Mouse (Mus musculus) mesoderm, embryonic 11.5 days (tissue): Measurements from ENCODE around the gene Cuta.

Experiments
- DNase-seq: peaks from one replicate; pipeline ENCODE4 v3.0.0-alpha.2; 2012; ENCODE audit warnings: low read depth, low spot score

The Cuta gene

DNA sequence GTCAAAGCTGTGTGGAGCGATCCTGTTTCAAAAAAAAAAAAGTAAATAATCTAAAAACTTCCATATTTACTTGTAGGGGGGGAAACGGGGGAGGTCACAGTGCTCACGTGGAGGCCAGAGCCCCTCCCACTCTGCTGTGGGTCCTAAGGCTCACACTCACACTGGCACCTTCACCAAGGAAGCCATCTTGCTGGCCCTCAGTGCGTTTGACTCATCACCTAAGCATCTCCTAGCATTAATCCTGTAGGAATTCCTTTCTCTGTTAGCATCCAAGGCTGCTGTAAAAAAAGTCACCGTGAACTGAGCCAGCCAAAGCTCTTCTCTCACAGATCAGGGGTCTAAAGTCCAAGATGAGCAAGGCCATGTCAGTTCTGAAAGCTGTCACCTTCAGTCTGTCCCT is 16.9 kb upstream of the Cuta start:
- no peak for DNase-seq

DNA sequence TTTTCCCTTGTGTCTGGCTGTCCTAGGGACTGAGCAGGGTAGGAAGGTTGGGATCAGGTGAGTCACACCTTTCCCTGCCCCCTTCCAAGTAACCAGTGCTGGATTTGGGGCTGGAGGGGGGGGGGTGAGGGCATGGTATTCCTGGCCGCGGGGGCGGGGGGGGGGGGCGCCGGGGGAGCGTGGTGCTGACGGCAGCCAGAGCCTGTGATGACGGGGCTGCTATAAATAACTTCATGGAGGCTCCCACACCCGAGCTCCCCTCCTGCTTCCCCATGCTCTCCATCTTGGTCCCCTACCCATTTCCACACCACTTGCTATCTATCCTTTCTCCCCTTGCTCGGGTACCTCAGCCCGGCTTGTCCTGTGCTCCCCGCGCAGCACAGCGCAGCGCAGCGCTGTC is 14.4 kb upstream of the Cuta start:
- DNase-seq: no peak

DNA sequence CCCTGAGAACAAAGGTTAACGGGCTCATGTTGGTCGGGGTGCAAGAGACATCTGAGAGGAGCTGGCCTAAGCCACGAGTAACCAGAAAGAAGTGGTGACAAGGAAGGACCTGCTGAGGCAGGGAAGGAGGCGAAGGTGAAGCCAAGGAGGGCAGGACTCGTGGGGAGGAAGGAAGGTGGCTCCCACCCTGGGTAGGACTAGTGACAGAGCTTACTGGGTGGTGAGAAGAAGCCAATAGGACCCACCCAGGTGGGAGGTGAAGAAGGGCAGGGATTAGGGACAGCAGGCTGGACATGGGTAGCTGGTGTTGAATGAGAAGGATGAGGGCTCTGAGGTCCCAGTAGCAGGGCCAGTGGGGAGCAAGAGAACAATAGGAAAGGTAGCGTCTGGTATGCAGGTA is 13.8 kb upstream of the Cuta start:
- no peak for DNase-seq

GRCm38 (mm10) chr17:26951952-26952877 is 12.8 kb upstream of the Cuta start:
- no peak for DNase-seq

DNA sequence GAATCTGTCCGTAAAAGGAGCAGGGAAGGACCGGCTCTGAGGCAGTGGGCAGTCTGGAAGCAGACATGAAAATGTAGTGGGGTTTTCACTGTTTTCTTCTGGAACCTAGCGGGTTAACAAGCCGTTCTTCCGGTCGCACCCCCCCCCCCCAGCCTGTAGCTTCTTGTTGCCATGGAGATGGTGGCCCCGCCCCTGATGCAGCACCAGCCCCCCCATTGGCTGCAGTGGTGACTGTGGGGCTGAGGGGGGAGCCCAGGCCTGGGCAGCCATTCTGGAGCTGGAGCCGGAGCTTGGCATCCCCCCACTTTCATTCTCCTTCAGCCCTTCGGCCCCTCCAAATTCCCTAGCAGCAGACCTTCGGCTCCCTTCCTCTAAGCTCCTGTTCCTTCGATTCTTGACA is 12.0 kb upstream of the Cuta start:
- DNase-seq: peak; percentile 89

DNA sequence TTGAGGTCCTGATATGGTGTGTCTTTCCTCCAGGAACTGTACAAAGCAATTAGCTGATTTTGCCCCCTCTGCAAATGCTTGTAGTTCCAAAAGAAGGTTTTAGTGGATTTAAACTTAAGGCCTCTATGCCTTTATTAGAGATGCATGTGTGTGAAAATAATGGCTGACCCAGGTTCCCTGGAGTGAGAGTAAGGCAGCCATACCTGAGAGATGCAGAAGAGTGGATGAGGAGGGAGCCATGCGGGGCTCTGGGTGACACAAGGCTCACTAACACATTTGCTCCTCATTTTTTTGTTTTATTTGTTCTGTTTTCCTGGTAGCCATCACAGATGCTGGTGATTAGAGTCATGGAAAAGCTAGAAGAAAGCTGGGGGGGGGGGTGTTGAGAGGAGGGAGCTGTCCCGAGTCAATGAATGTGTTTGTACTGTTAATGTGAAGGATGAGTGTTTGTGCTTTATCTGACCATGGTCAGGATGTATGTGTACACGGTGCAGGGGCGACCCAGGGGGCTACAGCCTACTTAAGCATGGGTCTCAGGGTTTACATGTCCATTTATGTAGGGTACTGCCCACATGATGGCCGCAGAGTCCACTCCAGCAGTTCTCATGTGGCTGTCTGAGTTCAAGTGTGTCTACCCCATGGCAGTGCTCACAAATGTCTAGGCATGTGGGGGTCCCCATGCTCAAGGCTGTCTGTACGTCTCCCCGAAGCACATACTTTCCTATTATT is 11.4 kb upstream of the Cuta start:
- no peak for DNase-seq

DNA sequence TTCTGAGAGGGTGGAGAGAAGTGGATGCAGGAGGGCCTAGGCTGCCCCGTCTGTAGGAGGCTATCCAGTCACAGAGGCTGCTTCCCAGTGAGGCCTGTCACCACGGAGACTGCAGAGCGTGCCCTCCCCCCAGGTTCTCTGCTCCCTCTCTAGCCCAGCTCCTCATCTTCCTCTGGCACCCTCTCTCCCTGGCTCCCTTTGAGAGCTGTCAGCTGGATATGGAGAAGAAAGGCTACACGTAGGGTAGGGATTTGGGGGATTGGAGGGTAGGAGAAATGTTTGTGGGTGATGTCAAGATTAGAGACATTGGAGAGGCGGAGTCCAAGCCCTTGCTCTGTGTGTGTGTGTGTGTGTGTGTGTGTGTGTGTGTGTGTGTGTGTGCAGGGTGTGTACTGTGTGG is 10.5 kb upstream of the Cuta start:
- DNase-seq: no peak

DNA sequence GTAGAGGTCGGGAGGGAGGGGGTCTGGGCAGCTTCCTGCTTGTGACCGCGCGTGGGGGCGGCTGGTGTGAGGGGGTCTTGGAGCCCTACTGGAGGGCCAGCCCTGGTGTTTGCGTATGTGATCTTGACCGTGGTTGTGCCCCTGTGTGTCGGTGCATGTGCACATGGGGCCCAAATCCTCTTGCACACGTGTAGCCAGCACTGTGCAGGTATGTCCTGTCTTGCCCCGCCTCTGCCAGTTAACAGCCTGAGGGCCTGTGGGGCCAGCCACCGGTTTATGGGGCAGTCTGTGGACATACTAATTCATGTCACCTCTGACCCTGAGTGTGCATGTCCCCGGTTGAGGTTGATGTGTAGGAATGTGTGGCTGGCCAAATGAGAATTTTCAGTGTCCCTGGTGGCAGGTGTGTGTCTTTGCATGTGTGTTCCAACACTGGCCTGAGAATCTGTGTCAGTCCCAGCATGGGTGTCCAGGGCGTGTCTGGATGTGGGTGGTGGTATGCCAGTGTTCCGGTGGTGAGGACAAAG is 9.7 kb upstream of the Cuta start:
- peak; percentile 70 for DNase-seq

- DNase-seq: no peak
Measured at GRCm38 (mm10) chr17:26948316-26949050, 9.1 kb upstream of the Cuta start.

DNA sequence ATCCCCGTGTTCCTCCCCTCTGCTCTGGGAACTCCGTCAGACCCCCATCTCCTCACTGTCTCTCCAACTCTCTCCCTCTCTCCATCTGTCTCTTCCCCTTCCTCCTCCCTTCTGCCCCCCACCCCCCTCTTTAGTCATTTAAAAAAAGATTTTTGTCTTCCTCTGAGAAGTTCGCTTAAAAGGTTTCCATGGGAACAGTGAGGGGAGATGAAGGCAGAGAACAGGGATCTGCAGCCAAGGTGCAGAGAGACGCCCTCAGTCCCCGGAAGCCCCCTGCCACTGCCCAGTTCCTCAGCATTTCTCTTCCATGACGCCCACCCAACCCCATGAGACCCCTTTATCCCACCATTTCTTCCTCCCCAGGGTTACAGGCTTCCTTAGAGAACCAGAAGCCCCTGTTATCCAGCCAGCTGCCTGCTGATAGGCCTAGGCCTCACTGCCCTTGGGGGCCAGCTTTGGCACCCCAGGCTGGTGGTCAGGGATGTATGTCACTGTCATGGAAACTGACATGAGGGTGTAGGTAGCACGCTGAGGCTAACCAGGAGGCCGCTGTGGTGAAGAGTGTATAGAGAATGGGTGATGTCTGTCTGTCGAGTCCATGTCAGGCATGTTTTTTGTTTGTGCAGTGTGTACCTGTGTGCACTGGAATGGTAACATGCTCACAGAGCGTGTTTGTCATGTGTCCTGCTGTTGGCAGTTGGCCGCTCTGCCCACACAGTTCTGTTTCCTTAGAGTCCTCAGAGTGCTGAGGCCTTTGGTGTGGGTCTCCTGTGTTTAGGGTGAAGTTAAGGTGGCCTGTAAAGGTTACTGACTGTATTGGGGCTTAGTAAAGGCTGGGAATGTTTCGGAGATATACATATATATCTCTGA is 8.1 kb upstream of the Cuta start:
- DNase-seq: no peak

DNA sequence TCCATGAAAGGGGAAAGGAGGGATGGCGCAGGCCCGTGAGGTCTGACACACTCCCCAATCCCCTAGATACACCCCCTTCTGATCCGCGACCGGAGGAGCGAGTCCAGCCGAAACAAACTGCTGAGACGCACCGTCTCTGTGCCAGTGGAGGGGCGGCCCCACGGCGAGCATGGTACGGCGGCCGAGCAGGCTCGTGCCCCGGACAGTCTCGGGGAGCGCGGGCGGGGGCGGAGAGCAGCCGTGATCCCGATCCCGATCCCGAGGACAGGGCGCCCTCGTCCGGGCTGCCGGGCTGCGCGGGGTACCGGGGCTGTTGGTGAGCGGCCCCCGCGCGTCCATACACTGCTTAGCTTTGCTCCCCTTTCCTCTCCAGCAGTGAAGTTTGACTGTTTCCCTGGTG is 7.2 kb upstream of the Cuta start:
- no peak for DNase-seq

DNA sequence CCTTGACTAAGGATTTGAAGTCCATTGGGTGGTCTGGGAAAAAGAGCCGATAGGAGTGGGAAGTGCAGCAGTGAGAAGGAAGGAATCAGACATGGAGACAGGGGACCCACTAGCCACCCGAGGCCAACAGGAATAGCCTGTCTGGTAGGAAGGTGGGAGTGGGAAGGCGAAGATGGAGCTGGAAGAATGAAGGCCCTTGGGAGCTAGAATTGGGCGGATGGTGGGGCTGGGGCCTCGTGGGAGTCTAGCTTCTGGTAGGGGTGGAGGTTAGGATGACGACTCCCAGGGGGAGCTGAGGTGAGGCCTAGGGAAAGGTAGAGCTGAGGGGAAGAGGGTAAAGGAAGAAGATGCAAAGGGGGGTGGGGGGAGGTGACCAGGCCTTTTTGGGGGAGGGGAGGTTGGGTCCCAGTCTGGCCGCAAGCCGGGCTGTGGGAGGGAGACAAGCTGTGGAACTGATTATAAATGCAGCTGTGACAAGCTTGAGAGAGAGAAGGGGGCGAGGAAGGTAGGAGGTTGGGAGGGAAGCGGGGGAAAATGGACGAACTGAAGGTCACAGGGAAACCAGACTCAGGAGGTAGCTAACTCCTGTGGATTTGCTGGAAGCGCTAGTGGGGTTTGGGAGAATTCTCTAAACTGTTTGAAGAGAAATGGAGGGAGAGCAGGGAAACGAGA is 6.6 kb upstream of the Cuta start:
- DNase-seq: no peak

- DNase-seq: no peak
Measured at GRCm38 (mm10) chr17:26941841-26942570, 2.6 kb upstream of the Cuta start.

- DNase-seq: peak; percentile 46
Measured at GRCm38 (mm10) chr17:26941031-26941789, 1.8 kb upstream of the Cuta start, which contains the start of gene Syngap1. Gene Syngap1, plus strand, starts transcription at chr17:26941253.

DNA sequence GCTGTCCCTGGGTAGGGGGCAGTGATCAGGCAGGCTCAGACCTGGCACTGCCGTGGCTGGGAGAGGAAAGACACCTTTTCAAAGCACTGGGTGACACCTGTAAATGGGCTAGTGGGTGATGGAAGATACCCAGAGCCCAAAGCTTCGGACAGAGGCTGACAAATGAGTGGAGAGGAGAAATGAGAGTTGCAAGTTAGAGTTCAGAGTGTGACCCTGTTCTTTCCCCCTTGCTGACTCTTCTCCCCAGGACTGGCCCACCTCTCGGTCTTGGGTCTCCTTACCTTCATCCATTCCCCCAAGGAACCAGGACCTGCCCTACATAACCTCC is 568 bp upstream of the Cuta start:
- no peak for DNase-seq

GRCm38 (mm10) chr17:26938731-26939130 is 638 bp downstream of the Cuta start:
- DNase-seq: no peak

DNA sequence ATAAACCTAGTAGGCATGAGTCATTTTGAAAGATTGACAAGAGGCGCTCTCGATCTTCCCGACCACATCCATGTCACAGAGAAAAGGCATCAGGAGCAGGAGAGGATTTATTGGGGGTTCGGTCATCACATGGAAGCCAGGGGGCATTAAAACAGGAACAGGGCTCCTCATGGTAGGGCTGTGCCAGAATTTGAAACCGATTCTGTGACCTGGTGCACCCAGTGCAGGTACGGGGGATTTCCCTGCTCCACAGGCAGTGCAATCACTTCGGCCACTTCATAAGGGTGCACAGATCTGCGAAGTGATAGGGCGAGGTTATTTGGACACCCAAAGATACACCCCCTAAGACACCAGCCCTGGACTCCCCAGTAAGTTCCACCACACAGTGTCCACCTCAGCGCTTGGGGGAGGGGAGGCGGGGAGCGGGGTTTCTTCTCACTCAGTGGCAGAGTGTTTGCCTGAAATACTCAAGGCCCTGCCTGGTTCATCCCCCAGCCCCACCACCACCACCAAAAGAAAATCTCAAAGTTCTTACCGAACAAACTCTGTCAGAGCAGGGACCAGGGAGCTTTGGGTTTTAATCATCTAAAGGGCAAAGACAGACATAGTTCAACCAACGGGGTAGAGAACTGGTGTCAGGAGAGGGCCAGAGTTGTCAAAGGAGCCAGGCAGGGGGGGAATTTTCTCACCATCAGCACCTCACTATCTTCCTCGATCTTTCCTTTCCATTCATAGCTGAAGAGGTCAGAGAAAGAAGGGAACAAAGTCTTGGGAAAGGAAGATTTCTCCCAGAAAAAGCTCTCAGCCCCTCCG is 1.3 kb downstream of the Cuta start:
- no peak for DNase-seq
